Mouse (Mus musculus) E14TG2a.4 (cell line): ENCODE data around the gene Snhg11.

ENCODE experiments used
- CTCF ChIP-seq: conservative IDR thresholded peaks from 2 replicates; pipeline ENCODE4 v1.5.1; 2014; ENCODE audit warnings: low read length
- NANOG ChIP-seq: IDR thresholded peaks from 2 replicates; pipeline ENCODE4 v1.6.1; 2014; ENCODE audit warnings: borderline replicate concordance, low read length, mixed read lengths

- TF ChIP-seq NANOG: no peak
- no peak for TF ChIP-seq CTCF
These were observed 14.0 kb downstream of the Snhg11 start for GRCm38 (mm10) chr2:158389421-158389820.
